Mouse (Mus musculus) intestine, embryonic 15.5 days (tissue): ENCODE results near the gene Psmb8. TPM values are rescaled to one million over a fixed set of nuclear protein-coding genes. Genes with fewer than 3 reads are reported as not detected.
"Not testable (repeated sequence)": the region's sequence is repeated elsewhere in the genome, so short reads cannot be mapped to it uniquely, and the experiment has no call there.

Experiments used
- ATAC-seq: fragments of 200-750 bp; cut with Nextera tagmentation; 2 replicates; pipeline ENCODE4 v1.8.0; 2017; ENCODE audit warnings: moderate TSS enrichment, moderate library complexity
- H3K27ac ChIP-seq: fragments of 300-500 bp; sonication (generic); 2 replicates; pipeline ENCODE4 v1.5.1; 2015; ENCODE audit warnings: mild to moderate bottlenecking, inconsistent platforms
- H3K27me3 ChIP-seq: fragments of 300-500 bp; sonication (generic); replicated peaks from 2 replicates; pipeline ENCODE4 v1.6.1; 2015; ENCODE audit warnings: inconsistent platforms
- H3K36me3 ChIP-seq: fragments of 300-500 bp; sonication (generic); 2 replicates; pipeline ENCODE4 v1.6.1; 2015; ENCODE audit warnings: inconsistent platforms
- H3K4me1 ChIP-seq: fragments of 300-500 bp; sonication (generic); replicated peaks from 2 replicates; pipeline ENCODE4 v1.6.1; 2015; ENCODE audit warnings: inconsistent platforms
- H3K4me2 ChIP-seq: fragments of 300-500 bp; sonication (generic); replicated peaks from 2 replicates; pipeline ENCODE4 v1.6.1; 2015; ENCODE audit warnings: mild to moderate bottlenecking, inconsistent platforms
- H3K4me3 ChIP-seq: fragments of 300-500 bp; sonication (generic); replicated peaks from 2 replicates; pipeline ENCODE4 v1.5.1; 2015; ENCODE audit warnings: inconsistent platforms
- H3K9ac ChIP-seq: fragments of 300-500 bp; sonication (generic); 2 replicates; pipeline ENCODE4 v1.6.1; 2015; ENCODE audit warnings: inconsistent platforms
- H3K9me3 ChIP-seq: fragments of 300-500 bp; sonication (generic); 2 replicates; pipeline ENCODE4 v1.6.1; 2016; ENCODE audit warnings: inconsistent platforms
- WGBS: fragments of 180-500 bp; shearing (Covaris S2); methylation state at CpG from one replicate; pipeline ENCODE4 v1.1.7; 2015; 5-methylcytosine and 5-hydroxymethylcytosine counted together
- polyA plus RNA-seq: library from polyadenylated mRNA; unstranded; fragments of >200 nt; fragmentation: Nextera tagmentation; extraction: Ambion mirVana; gene quantifications from 2 replicates; pipeline ENCODE4 v1.2.1, GENCODE M21; 2015

Psmb8 gene
- polyA plus RNA-seq, 1 experiment from 2014 or later: 15.5 TPM

DNA sequence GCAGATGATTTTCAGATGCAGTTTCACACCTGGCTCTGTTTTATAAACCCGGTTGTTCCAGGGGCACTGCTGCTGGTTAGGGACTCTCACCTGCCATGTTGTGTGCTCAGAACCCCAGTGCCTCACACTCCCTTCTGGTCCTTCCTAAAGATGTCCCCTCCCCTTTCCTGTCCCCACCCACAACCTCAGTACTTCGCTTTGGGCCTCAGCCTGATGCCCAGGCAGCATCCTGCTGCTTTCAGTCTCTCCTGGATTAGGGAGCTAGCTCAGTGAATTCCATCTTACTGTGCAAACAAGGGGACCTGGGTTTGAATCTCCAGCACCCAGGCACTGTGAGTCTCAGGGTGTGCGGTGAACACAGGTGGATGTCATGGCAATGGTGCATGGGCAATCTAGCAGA, 9.9 kb downstream of the Psmb8 start:
- ATAC-seq: no peak
- H3K27ac ChIP-seq: no peak overlapping the region
- peaks cover 9% of the 10 kb centered on the region for H3K4me1 ChIP-seq
- no peak overlapping the region for H3K4me2 ChIP-seq
- 67% methylated on average over 3 of the region's 3 CpGs for WGBS
- peaks cover 16% of the 10 kb centered on the region for H3K27me3 ChIP-seq
- no peaks in the 10 kb centered on the region for H3K36me3 ChIP-seq
- H3K9me3 ChIP-seq: no peaks in the 10 kb centered on the region
- H3K9ac ChIP-seq: no peak overlapping the region
- no peak overlapping the region for H3K4me3 ChIP-seq

DNA sequence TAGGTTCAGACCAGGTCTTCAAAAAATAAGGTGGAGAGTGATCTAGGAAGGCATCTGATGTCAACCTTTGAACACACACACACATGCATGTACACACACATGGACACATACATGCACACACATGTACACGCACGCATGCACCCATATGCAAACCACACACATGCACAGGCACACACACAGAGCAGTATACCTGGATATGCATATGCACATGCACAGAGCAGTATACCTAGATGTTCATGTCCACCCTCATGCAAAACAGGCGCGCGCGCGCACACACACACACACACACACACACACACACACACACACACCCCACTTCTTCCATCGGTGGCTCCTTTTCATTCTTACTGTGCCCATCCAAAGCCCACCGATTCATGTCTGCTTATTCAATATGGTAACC, 10.3 kb downstream of the Psmb8 start:
- 94% methylated on average over 9 of the region's 9 CpGs for WGBS
- Histone ChIP-seq H3K4me1 (peaks cover 9% of the 10 kb centered on the region), H3K27me3 (peaks cover 18% of the 10 kb centered on the region), H3K4me2 (no peak overlapping the region), H3K4me3 (no peak overlapping the region), H3K36me3 (no peaks in the 10 kb centered on the region), H3K9me3 (no peaks in the 10 kb centered on the region), H3K9ac (no peak overlapping the region), H3K27ac (no peak overlapping the region)
- no peak for ATAC-seq

DNA sequence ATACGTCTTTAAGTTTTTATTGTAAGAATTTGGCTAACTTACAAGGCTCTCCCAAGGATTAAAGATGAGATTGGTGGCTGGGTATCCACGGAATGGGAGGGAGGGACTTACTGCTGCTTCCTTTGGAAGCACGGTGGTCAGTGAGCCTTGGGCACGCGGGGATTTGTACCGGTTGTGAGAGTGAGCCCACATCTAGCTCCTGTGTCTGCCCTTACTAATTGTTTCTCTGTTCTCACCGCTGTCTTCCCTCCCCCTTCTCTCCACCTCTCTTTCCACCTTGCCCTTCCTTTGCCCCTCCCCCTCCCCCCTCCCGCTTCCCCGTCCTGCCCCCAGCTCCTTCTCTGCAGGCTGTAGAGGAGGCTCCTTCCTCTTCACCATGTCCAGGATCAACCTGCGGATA, 10.9 kb downstream of the Psmb8 start:
- Histone ChIP-seq H3K27me3 (peaks cover 23% of the 10 kb centered on the region), H3K4me1 (peaks cover 9% of the 10 kb centered on the region), H3K9me3 (no peaks in the 10 kb centered on the region), H3K4me3 (no peak overlapping the region), H3K9ac (no peak overlapping the region), H3K36me3 (no peaks in the 10 kb centered on the region), H3K4me2 (no peak overlapping the region), H3K27ac (no peak overlapping the region)
- WGBS: 23% methylated on average over 10 of the region's 10 CpGs
- no peak for ATAC-seq

DNA sequence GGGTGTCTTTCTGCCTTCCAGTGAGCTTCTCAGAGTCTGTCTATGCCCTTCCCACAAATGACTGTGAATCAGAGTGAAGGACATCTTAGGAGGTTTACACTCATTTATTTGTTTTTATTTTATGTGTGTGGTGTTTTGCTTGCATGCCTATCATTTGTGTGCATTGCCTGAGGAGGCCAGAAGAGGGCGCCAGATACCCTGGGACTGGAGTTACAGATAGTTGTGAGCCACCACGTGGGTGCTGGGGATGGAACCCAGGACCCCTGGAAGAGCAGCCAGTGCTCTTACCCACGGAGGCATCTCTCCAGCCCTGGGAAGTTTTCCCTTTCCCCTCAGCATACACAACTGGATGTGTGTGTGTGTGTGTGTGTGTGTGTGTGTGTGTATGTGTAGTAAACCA, 12.2 kb downstream of the Psmb8 start:
- H3K4me2 ChIP-seq: no peak overlapping the region
- H3K9ac ChIP-seq: no peak overlapping the region
- H3K4me3 ChIP-seq: no peak overlapping the region
- H3K27me3 ChIP-seq: peaks cover 31% of the 10 kb centered on the region
- 43% methylated on average over 3 of the region's 3 CpGs for WGBS
- H3K4me1 ChIP-seq: peaks cover 9% of the 10 kb centered on the region
- no peak for ATAC-seq
- H3K36me3 ChIP-seq: no peaks in the 10 kb centered on the region
- H3K27ac ChIP-seq: no peak overlapping the region
- H3K9me3 ChIP-seq: no peaks in the 10 kb centered on the region

DNA sequence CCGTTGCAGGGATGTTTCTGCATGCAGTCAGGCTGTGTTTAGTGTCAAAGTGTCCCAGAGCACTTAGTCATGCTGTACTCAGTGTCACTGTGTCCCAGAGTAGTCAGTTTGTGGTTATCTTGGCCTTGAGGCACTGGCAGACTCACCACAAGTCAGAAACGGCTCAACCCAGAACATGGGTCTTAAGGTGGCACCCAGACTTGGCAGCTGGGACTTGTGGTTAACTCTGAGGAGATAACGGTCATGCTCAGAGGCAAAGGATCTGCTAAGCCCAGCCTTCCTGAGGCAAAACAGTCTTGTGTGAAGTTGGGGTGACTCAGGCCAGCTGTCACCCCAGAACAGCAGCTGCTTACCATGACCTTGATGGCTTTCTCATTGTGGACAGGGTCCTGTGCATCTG, 13.1 kb downstream of the Psmb8 start:
- Histone ChIP-seq H3K9me3 (no peaks in the 10 kb centered on the region), H3K4me2 (no peak overlapping the region), H3K36me3 (no peaks in the 10 kb centered on the region), H3K4me3 (no peak overlapping the region), H3K9ac (no peak overlapping the region), H3K27ac (no peak overlapping the region), H3K4me1 (0 out of 2 replicates have a peak, but pooled peaks cover under 1% of the 10 kb centered on the region), H3K27me3 (peaks cover 33% of the 10 kb centered on the region)
- ATAC-seq: no peak
- WGBS: 65% methylated on average over 3 of the region's 3 CpGs

DNA sequence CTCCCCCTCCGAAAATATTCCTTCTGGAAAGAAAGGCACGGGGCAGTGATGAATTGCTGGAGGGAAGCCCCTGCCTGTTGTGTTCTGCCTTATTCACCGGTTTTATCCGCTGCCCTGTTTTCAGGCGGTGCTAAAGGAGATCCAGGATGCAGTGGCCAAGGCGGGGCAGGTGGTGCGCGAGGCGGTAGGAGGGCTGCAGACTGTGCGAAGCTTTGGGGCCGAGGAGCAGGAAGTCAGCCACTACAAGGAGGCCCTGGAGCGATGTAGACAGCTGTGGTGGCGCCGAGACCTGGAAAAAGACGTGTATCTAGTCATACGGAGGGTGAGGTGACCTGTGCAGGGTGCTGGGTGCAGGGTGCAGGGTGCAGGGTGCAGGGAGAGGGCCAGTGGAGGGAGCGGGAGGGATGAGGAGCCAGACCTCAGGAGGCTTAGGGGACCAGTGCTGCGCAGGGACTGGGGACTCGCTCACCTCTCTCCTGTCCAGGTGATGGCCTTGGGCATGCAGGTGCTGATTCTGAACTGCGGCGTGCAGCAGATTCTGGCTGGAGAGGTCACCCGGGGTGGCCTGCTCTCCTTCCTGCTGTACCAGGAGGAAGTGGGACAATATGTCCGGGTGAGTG, 14.3 kb downstream of the Psmb8 start:
- H3K4me1 ChIP-seq: no peaks in the 10 kb centered on the region
- H3K36me3 ChIP-seq: no peaks in the 10 kb centered on the region
- no peak overlapping the region for H3K27ac ChIP-seq
- H3K9ac ChIP-seq: no peak overlapping the region; the same call in 1 of the 2 replicates
- no peak overlapping the region for H3K4me3 ChIP-seq
- H3K27me3 ChIP-seq: peaks cover 33% of the 10 kb centered on the region
- no peaks in the 10 kb centered on the region for H3K9me3 ChIP-seq
- H3K4me2 ChIP-seq: no peak overlapping the region
- ATAC-seq: no peak
- 21% methylated on average over 23 of the region's 23 CpGs for WGBS

DNA sequence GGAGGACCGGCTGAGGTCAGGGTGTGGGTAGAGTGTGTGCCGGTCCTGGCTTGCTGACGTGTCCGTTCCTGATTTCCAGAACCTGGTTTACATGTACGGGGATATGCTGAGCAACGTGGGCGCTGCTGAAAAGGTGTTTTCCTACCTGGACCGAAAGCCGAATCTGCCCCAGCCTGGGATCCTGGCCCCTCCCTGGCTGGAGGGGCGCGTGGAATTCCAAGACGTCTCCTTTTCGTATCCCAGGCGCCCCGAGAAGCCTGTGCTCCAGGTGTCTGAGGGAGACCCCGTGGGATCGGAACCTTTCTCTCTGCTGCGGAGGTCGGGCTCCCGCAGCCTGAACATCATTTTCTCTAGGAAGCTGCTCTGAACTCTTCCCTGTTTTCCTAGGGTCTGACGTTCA, 16.4 kb downstream of the Psmb8 start:
- Histone ChIP-seq H3K27me3 (peaks cover 33% of the 10 kb centered on the region), H3K4me2 (no peak overlapping the region), H3K9me3 (no peaks in the 10 kb centered on the region), H3K36me3 (no peaks in the 10 kb centered on the region), H3K27ac (no peak overlapping the region), H3K4me3 (no peak overlapping the region), H3K4me1 (no peaks in the 10 kb centered on the region), H3K9ac (no peak overlapping the region)
- no peak for ATAC-seq
- 45% methylated on average over 21 of the region's 21 CpGs for WGBS

DNA sequence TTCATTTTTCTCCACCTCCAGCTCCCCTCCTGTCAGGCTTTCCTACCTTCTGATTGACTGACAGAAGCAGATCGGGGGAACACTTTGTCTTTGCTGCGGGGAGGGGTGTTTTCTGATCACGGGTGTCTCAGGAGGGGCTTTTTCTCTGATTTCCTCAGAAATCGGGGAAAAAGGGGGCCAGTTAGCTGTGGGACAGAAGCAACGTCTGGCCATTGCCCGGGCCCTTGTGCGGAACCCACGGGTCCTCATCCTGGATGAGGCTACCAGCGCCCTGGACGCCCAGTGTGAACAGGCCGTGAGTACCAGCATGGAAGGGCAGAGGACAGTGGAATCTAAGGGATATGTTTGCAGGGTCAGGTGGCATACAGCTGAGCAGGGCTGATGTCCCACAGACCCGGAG, 17.7 kb downstream of the Psmb8 start:
- Histone ChIP-seq H3K4me2 (no peak overlapping the region), H3K4me1 (no peaks in the 10 kb centered on the region), H3K4me3 (no peak overlapping the region), H3K9me3 (no peaks in the 10 kb centered on the region), H3K27ac (no peak overlapping the region), H3K9ac (no peak overlapping the region), H3K36me3 (no peaks in the 10 kb centered on the region), H3K27me3 (peaks cover 33% of the 10 kb centered on the region)
- no peak for ATAC-seq
- WGBS: 82% methylated on average over 12 of the region's 12 CpGs

DNA sequence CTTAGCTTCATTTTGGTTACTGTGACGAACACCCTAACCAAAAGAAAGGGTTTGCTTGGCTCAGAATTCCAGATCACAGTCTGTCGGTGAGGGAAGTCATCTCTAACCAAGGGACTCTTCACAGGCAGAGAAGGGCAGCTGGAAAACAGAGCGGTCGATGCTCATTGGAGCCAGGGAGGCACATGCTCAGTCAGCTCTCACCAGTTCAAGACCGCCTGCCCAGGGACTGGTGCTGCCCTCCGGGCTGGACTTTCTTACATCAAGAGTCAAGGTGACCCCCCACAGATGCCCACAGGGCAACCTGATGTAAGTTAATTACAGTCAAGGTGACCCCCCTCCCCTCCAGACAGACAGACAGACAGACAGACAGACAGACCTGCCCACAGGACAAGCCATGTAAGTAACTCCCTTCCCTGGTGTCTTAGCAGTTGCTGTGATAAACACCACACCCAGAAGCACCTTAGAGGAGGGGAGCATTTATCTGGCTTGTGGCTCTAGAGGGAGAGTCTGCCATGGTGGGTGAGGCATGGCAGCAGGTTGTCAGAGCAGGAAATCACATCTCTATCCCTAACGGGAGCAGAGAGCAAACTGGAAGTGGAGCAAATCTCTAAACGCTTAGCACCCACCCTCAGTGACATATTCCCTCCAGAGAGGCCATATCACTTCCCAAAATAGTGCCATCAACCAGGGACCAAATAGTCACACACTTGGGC, 19.9 kb downstream of the Psmb8 start:
- 84% methylated on average over 8 of the region's 8 CpGs for WGBS
- Histone ChIP-seq H3K4me1 (no peaks in the 10 kb centered on the region), H3K27me3 (peaks cover 22% of the 10 kb centered on the region), H3K9ac (no peak overlapping the region), H3K4me3 (no peak overlapping the region), H3K27ac (no peak overlapping the region), H3K4me2 (no peak overlapping the region), H3K36me3 (no peaks in the 10 kb centered on the region), H3K9me3 (no peaks in the 10 kb centered on the region)
- ATAC-seq: no peak

DNA sequence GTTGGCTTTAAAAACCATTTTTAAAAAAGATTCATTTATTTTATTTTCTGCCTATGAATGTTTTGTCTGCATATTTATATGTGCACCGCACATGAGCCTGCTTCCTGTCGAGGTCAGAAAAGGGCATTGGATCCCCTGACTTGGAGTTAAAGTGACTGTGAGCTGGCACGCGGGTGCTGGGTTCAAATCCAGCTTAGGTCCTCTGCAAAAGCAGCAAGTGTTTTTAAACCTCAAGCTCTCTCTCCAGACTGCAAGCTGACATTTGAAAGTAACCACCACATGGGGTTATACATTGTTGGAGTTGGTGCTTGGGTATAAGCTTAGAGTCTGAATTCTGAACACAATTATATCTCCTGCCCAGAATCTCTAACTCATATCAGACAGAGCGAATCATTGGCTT, 20.5 kb downstream of the Psmb8 start:
- Histone ChIP-seq H3K27ac (no peak overlapping the region), H3K9me3 (no peaks in the 10 kb centered on the region), H3K4me2 (no peak overlapping the region), H3K4me1 (no peaks in the 10 kb centered on the region), H3K9ac (no peak overlapping the region), H3K36me3 (no peaks in the 10 kb centered on the region), H3K27me3 (peaks cover 19% of the 10 kb centered on the region), H3K4me3 (no peak overlapping the region)
- WGBS: 90% methylated on average over 5 of the region's 5 CpGs
- ATAC-seq: no peak

DNA sequence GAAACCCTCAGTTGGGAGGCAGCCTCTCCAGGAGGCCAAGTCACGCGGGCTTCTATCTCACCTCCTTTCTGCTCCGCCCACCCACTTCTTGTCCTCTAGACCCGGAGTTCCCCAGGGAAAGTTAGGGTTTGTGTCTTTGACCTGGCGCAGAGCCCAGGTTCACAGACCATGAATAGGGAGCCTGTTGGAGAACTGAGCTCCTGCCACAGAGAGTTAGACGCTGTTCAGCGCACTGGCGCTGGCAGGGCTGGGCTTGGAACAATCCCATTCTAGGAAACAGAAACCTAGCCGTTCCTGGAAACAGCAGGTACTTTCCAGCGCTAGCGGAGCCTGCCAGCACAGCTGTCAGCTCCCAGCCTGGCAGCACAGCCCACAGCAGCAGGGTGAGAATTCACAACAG, 21.2 kb downstream of the Psmb8 start:
- Histone ChIP-seq H3K9me3 (no peaks in the 10 kb centered on the region), H3K4me1 (no peaks in the 10 kb centered on the region), H3K36me3 (no peaks in the 10 kb centered on the region), H3K9ac (no peak overlapping the region), H3K4me2 (no peak overlapping the region), H3K27me3 (peaks cover 14% of the 10 kb centered on the region), H3K4me3 (no peak overlapping the region), H3K27ac (no peak overlapping the region)
- ATAC-seq: no peak
- WGBS: 84% methylated on average over 11 of the region's 11 CpGs

DNA sequence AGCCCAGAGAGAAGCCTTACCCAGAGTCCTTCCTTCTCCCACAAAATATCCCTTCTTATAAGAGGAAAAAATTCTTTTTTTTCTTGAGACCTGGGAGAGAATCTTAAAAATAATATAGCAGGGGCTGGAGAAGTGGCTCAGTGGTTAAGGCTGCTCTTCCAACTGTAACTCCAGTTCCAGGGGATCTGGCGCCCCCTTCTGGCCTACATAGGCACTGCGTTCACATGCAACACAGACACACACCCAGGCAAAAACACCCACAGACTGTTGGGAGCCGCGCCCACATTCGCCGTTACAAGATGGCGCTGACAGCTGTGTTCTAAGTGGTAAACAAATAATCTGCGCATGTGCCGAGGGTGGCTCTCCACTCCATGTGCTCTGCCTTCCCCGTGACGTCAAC, 21.6 kb downstream of the Psmb8 start:
- not testable (repeated sequence) for H3K4me3 ChIP-seq, ATAC-seq, H3K4me1 ChIP-seq, H3K9ac ChIP-seq, H3K27ac ChIP-seq, H3K36me3 ChIP-seq, H3K4me2 ChIP-seq, H3K9me3 ChIP-seq
- H3K27me3 ChIP-seq: peaks cover 10% of the 10 kb centered on the region
- 89% methylated on average over 8 of the region's 11 CpGs for WGBS

DNA sequence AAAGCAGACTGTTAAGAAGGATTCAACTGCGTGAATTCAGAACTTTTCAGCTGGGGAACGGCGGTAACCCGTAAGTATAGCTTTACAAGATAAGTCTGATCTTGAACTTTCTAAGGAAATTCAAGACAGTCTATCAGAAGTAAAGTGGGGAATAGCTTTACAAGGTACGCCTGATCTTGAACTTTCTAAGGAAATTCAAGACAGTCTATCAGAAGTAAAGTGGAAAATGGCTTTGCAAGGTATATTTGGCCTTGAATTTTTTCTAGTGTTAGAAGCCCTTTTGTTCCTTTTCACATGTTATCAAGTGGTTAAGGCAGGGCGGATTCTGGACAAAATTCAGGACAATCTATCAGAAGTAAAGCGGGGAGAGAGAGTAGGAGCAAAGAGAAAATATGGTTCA, 22.3 kb downstream of the Psmb8 start:
- not testable (repeated sequence) for H3K4me1 ChIP-seq, H3K36me3 ChIP-seq, ATAC-seq, H3K9me3 ChIP-seq, H3K4me2 ChIP-seq, H3K9ac ChIP-seq, H3K27me3 ChIP-seq, H3K27ac ChIP-seq, H3K4me3 ChIP-seq
- WGBS: 97% methylated on average over 3 of the region's 7 CpGs
